In the genomic region with DNA sequence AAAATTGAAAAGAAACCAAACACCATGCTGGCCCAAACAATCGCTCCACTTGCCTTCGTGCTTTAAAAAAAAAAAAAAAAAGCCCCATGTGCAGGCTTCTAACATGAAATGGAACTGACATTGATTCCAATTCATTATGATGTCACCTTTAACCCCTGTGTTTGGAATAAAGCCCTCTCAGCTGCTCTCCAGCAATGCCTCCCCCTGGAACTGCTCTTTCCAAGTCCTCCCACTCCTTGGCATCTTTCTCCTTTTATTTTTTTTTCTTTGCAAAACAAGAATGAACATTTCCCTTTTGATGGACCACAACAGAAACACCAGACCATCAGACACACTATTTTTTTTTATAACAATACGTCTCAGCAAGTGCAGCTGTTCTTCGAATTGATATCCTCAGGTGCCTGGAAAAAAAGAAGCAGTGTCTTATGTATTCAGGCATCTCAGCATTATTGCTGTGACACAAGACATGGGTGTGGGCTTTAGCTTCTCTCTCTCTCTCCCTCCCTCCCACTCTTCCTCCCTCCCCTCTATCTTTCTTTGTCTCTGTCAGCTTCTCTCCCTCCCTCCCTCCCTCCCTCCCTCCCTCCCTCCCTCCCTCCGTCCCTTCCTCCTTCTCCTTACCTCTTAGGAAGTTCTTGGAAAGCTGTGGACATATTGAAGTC, we compare ENCODE assay signal across 22 mouse cellular contexts.
DNase-seq lines count a peak whose midpoint lies in the region; ATAC-seq lines count a peak whose summit lies in the region.
"Had no signal": no experiment of that assay in that cellular context is flagged by ENCODE, and none has a peak within 500 bp of the region (broad histone marks: within the 10 kb centered on the region; RNA-seq: fewer than 3 reads in every experiment).

No protein-coding gene starts in this region.

- H3K27me3 ChIP-seq in midbrain, embryonic 13.5 days = no peaks in the 10 kb centered on the region
- no peaks in the 10 kb centered on the region for H3K27me3 ChIP-seq in midbrain, embryonic 10.5 days (ENCODE audit: low read depth, poor library complexity, severe bottlenecking)
- H3K27me3 ChIP-seq: embryonic facial prominence, embryonic 12.5 days; limb, embryonic 13.5 days; liver, embryonic 13.5 days; lung, embryonic 15.5 days had no signal

- intact Hi-C loops in heart, postnatal 25 days (cut with DNase I) = no loop called here

- peak; percentile 26 for DNase-seq in embryo, embryonic 10.5 days (ENCODE audit: low spot score)
- DNase-seq in embryo, embryonic 9.5 days (ENCODE audit: extremely low spot score) = no peak
- peak; percentile 44 for DNase-seq in heart, adult 11 months
- DNase-seq in heart, postnatal 25 days (ENCODE audit: low spot score) = no peak
- no peak for DNase-seq in midbrain, embryonic 10.5 days (ENCODE audit: low spot score)
- peak; percentile 5 for DNase-seq in telencephalon, adult 2 months (ENCODE audit: low read depth, low spot score)
- DNase-seq: adrenal gland, postnatal 14 days; cerebellum, adult 11-12 months; cerebellum, postnatal 14 days; gastrocnemius, postnatal 14 days; liver, embryonic 13.5 days; lung, postnatal 4 days; right cerebral cortex, adult 18-20 months; thymus, postnatal 36 days had no signal

- no peak overlapping the region for H3K4me3 ChIP-seq in midbrain, embryonic 13.5 days (replicated peaks)
- H3K4me3 ChIP-seq in midbrain, embryonic 10.5 days = no peak overlapping the region
- H3K4me3 ChIP-seq: embryonic facial prominence, embryonic 12.5 days; limb, embryonic 13.5 days; liver, embryonic 13.5 days; lung, embryonic 15.5 days had no signal

- H3K27ac ChIP-seq in midbrain, embryonic 13.5 days = no peak overlapping the region
- no peak overlapping the region for H3K27ac ChIP-seq in midbrain, embryonic 10.5 days (replicated peaks)
- H3K27ac ChIP-seq: embryonic facial prominence, embryonic 12.5 days; kidney, postnatal 0 days; limb, embryonic 13.5 days; liver, embryonic 13.5 days; lung, embryonic 15.5 days had no signal

- no peaks in the 10 kb centered on the region for H3K36me3 ChIP-seq in midbrain, embryonic 13.5 days
- H3K36me3 ChIP-seq in midbrain, embryonic 10.5 days = no peaks in the 10 kb centered on the region
- H3K36me3 ChIP-seq: embryonic facial prominence, embryonic 12.5 days; limb, embryonic 13.5 days; liver, embryonic 13.5 days; lung, embryonic 15.5 days had no signal

- H3K9ac ChIP-seq in midbrain, embryonic 13.5 days (replicated peaks) = no peak overlapping the region
- H3K9ac ChIP-seq: embryonic facial prominence, embryonic 12.5 days; limb, embryonic 13.5 days; liver, embryonic 13.5 days; lung, embryonic 15.5 days had no signal

- no peaks in the 10 kb centered on the region for H3K9me3 ChIP-seq in midbrain, embryonic 13.5 days
- no peaks in the 10 kb centered on the region for H3K9me3 ChIP-seq in midbrain, embryonic 10.5 days (replicated peaks)
- H3K9me3 ChIP-seq: embryonic facial prominence, embryonic 12.5 days; limb, embryonic 13.5 days; liver, embryonic 13.5 days; lung, embryonic 15.5 days had no signal

- ATAC-seq in midbrain, embryonic 13.5 days = peak; percentile 69; the same call in 1 of the 2 replicates
- ATAC-seq in megakaryocyte progenitor cell, adult 5-6 weeks (replicated peaks; ENCODE audit: poor library complexity) = no peak
- ATAC-seq: hindbrain, embryonic 16.5 days; intestine, postnatal 0 days had no signal

- H3K4me1 ChIP-seq in midbrain, embryonic 13.5 days (replicated peaks) = peaks cover 6% of the 10 kb centered on the region; the same call in 1 of the 2 replicates
- H3K4me1 ChIP-seq in midbrain, embryonic 10.5 days = peaks cover 5% of the 10 kb centered on the region; the same call in 1 of the 2 replicates
- H3K4me1 ChIP-seq: embryonic facial prominence, embryonic 12.5 days; limb, embryonic 13.5 days; liver, embryonic 13.5 days; lung, embryonic 15.5 days had no signal

- WGBS in midbrain, embryonic 13.5 days = 44% methylated on average over 4 of the region's 5 CpGs
- WGBS in midbrain, embryonic 10.5 days = 72% methylated on average over 4 of the region's 5 CpGs

- H3K4me2 ChIP-seq in midbrain, embryonic 13.5 days (replicated peaks) = no peak overlapping the region
- H3K4me2 ChIP-seq: embryonic facial prominence, embryonic 12.5 days; limb, embryonic 13.5 days; liver, embryonic 13.5 days; lung, embryonic 15.5 days had no signal

Comparison
In these comparisons a context has a peak if more than half of its experiments do, and no peak if none do; other contexts are left out.
1. DNase-seq: peak in embryo, embryonic 10.5 days (single experiment), heart, adult 11 months (single experiment) and telencephalon, adult 2 months (single experiment); none in embryo, embryonic 9.5 days (single experiment), heart, postnatal 25 days (single experiment) and midbrain, embryonic 10.5 days (single experiment).